Mouse (Mus musculus) fibroblast of lung, adult 2 months (primary cell): ENCODE data around the gene Bnipl.

Experiments used
- DNase-seq: peaks from one replicate; pipeline ENCODE4 v3.0.0-alpha.2; 2011; ENCODE audit warnings: low read depth

Bnipl gene

DNA sequence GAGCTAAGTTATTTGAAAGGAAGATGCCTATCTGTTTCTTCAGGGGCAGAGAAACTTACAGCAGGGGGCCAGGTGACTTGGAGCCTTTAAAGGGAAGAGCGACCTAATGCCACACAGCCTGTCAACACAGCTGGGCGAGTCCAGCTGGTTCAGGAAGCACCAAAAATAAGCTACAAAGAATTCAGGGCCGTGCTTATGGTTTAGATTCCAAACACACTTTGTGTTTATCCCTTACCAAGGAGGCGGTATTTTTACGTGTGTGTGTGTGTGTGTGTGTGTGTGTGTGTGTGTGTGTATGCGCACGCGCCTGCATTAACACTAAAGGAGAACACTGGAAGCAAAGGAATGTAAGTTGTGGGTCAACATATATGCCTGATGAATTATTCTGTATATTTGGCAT, 29.8 kb upstream of the Bnipl start:
- no peak for DNase-seq

DNA sequence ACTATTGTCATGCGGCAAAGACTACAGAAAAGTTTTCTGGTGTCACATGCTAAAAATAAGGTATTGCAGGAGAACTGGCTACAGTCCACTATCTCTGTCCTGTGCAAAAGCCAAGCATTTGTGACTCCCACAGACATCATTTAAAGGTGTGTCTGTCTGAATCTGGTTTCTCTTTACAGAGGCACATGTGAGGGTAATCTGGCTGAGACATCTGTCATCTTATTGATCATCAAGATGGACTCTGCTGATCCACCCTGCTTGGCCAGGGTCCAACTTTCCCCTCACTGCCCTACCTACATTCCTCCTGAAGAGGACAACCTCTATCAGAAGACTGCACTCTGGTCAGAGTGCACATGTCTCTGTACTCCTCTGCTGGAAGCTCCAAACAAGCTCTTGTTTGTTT, 26.2 kb upstream of the Bnipl start:
- DNase-seq: no peak

DNA sequence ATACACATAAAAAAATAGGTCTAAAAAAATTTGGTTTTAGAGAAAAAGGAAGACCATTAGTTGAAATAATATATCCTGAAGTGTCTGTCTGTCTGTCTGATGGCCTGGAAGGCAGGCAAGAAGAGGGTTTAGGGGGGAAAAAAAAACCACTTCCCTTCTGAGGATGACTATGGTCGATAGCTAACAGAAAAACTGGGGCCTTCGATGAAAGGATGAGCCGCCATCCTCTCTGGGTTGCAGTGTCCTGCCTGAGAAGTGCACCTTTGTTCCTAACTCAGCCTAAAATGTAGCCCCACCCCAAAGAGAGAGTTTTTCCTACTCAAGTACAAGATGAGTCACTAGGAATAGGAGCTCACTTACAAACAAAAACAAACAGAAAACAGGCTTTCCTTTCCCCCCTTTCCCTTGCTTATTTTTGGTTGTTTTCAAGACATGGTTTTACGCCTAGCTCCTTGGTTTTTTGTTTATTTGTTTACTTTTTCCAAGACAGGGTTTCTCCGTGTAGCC, 25.5 kb upstream of the Bnipl start:
- DNase-seq: no peak

DNA sequence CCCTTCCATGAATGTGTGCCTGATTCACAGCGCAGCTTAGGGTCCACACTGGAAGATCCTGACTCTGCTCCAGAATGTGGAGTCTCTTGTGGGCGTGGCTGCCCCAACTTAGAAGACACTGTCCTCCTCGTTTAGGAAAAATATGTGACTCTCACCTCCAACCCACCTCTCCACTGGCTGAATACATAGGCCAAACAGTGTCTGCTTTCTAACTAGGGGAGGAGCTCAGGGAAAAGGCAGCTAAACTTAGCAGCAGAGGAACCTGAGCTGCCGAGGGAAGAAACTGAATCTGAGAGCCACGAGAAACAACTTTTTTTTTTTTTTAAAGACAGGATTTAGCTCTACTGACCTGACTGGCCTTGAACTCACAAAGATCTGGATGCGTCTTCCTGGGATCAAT, 24.2 kb upstream of the Bnipl start:
- DNase-seq: no peak

DNA sequence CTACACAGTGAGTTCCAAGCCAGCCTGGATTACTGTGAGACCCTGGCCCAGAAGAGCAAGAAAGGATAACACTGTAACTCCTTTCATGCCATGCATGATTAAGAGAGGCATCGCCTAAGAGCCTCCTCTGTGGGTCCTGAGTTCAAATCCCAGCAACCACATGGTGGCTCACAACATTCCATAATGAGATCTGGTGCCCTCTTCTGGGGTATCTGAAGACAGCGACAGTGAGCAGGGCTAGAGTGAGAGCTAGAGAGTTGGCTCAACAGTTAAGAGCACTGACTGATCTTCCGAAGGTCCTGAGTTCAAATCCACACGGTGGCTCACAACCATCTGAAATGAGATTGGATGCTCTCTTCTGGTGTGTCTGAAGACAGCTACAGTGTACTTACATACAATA, 23.5 kb upstream of the Bnipl start:
- DNase-seq: no peak

DNA sequence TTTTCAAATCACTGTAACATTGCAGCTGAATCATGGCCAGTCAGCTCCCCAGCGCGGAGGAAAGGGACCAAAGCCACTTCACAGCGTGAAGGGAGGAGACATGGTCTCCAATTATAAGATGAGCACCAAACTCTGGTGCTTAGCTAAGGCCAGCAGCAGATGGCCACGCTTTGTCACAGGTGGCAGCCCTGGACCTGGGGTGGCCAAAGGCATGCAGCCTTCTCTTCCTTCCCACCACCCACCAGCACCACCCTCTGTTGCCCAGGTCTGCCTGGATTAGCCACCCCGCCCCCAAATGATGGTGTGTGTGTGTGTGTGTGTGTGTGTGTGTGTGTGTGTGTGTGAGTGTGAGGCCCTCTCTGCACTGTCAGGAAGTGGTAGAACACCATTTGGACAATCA, 22.5 kb upstream of the Bnipl start:
- no peak for DNase-seq

DNA sequence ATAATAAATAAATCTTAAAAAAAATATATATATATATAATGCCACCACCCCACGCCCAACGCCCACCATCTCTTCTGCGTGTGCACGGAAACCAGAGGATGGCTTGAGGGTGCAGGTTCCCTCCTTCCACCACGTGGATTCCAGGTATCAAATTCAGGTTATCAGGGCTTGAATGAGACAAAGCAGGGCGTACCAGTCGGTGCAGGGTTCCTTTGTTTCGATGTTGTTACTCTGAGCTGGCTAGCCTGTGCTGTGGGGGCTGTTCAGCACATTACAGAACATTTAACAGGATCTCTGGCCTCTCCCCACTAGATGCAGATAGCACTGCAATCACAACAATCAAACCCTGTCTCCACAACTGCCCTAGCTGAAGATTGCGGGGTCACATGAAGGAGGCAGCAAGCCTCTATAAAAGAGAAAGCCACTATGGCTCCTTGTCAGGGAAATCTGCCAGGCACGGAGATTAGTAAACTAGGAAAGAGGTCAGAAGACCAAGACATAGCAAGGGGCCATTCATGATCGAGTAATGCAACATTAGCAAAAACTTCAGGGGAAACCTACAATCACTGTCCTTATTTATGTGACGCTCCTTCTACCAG, 19.9 kb upstream of the Bnipl start:
- no peak for DNase-seq

DNA sequence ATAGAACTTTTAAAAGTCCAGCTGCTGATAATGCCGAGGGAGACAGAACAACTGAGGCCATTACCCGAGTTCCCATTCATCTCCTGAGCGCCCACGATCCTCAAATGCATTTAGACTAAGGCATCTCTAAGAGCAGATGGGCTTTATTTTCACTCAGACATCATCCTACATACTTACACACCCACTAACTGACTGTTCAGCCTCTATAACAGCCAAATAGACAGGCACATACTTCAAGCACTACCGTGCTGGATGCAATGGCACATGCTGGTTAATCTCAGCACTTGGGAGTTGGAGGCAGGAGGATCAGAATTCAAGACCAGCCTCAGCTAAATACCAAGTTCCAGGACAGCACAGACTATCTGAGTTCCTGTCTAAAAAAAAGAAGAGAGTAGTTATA, 18.8 kb upstream of the Bnipl start:
- no peak for DNase-seq

DNA sequence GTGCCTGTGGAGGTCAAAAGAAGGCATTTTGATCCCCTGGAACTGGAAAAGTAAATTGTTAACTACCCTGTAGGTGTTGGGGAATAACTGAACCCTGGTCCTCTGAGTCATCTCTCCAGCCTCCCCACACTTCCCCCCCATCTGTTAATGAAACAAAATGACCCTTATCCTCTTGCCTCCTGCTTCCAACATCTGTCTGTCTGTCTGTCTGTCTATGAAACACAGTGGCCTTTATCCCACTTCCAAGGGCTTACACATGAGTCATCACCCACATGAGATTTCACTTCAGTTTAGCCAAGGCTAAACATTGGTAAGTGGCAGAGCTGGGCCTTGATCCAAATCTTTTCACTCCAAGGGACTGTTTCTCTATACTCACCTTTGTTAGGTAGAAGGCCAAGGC, 16.9 kb upstream of the Bnipl start:
- peak; percentile 77 for DNase-seq

DNA sequence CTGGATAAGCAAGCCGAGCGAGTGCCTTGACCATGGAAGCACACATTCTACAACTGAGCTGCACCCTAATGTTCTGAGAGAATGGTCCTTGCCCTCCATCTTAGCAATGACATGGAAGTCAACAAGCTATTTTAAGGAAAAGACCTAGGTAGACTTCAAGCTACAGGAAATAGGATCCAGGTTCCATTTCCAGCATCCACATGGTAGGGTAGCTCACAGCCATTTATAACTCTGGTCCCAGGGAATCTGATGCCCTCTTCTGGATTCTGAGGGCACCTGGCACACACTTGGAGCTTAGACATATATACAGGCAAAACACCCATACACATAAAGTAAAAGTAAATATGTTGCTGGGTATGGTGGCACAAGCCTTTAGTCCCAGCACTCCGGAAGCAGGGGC, 15.1 kb upstream of the Bnipl start:
- DNase-seq: no peak

DNA sequence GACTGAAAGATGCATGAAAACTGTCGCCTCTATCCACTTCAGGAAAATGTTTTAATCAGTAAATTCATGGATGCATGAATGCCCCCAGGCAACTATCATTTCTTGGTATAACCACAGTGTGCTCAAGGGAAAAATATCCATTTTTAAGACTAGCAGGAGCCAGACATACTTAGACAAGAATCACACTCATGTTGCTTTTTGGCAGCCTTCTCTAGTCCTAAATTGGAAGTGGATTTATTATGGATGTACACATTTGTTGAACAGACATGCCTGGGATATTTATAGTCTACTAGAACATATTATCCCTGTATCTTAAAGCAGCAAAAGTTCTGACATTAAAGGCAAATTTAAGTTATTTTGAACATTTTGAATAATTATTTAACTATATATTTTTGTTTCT, 13.7 kb upstream of the Bnipl start:
- DNase-seq: no peak

DNA sequence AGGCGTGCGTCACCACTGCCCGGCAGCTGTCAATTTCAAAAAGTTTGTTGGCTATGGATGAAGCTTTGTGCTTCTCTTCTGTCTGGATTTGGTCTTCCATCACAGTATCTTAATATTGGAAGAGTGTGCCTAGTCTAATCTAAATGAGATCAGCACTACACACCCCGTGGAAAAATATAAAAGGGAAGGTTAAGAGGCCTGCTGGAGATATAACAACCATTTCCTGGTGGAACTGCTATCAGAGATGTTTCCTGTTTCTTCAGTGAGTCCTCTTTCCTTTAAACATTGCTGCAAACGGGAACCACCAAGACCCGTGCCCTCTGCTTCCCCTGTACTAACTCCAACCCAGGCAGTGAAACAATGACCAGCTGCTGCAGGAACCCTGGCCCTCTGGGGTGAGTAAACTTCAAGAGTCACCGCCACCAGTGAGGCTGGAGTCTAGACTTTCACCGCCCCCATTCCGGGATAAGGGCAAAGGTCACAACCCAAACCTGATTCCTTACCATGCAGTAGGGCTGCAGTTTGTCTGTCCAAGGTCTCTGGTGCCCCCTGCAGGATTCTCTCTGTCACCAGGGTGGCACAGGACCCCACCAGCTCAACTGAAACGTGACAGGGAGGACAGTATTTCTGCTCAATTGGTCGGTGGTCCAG, 12.2 kb upstream of the Bnipl start:
- no peak for DNase-seq

DNA sequence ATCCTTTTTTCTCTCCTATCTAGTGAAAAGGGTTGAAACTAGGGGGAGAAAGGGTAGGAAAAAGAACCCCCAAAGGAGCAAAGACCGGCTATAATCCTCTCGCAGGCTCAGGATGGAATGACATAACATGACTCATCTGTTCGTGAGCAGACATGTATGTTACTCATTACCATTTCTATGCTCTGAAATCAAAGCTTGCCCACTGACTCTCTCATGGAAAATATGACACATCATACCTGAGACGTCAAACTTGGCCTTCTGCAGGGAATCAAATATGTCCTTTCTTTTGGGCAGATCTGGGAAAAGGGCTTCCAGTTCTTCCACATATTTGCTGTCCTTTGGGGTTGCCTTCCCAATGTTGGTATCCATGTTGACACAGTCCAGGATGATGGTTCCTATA, 11.0 kb upstream of the Bnipl start:
- no peak for DNase-seq

DNA sequence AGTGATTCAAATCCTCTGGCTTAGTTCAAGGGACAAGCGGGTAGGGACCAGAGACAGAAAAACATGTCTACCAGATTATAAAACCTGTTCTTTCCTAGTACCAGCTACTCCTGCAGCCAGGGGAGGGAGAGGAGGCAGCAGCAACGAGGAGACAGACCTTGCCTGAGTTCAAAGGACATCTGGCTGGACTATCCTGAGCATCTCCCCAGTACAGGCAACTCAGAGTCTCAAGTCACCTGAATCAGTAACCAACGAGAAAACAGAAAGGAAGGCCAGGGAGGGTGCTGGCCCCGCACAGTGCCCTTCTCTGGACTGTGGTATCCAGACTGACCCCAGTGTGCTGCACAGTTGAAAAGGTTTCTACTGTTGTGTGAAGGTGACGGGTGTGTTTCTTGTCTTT, 5.9 kb upstream of the Bnipl start:
- no peak for DNase-seq

DNA sequence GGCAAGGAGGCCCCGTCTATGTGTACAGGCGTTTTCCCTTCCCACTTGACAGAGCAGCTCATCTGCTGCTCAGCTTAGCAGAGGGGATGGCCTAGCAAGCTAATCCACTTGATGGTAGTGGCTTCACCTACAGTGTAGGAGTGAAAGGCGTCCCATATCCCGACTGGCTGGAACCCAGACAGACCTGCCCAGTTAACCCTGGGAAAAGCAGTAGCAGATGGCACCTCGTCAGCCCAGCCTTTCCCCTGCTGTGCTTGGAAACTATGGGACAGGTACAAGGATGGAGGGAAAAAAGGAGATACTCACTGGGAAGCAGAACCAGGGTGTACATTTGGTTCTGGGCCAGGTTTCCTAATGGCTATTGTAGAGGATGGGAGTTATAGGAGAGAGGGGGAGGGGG, 632 bp downstream of the Bnipl start:
- no peak for DNase-seq

DNA sequence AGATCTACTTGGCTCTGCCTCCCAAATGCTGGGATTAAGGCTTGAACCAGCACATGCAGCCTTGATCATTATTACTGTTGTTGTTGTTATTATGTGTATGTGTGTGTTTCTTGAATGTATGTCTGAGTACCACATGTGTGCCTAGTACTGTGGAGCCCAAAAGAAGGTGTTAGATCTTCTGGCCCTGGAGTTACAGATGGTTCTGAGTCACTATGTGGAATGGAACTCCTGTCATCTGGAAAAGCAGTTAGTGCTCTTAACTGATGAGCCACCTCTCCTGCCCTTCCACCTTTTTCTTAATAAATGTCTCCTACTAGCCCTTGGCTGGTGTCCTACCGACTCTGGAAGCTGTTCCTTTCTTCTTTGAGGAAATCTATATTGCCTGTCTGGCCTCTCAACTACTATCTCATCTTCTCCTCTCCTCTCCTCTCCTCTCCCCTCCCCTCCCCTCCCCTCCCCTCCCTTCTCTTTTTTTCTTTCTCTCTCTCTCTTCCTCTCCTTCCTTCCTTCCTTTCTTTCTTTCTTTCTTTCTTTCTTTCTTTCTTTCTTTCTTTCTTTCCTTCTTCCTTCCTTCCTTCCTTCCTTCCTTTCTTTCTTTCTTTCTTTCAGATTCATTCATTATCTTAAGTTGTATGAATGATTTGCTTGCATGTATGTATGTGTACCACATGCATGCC, 3.2 kb downstream of the Bnipl start:
- no peak for DNase-seq

DNA sequence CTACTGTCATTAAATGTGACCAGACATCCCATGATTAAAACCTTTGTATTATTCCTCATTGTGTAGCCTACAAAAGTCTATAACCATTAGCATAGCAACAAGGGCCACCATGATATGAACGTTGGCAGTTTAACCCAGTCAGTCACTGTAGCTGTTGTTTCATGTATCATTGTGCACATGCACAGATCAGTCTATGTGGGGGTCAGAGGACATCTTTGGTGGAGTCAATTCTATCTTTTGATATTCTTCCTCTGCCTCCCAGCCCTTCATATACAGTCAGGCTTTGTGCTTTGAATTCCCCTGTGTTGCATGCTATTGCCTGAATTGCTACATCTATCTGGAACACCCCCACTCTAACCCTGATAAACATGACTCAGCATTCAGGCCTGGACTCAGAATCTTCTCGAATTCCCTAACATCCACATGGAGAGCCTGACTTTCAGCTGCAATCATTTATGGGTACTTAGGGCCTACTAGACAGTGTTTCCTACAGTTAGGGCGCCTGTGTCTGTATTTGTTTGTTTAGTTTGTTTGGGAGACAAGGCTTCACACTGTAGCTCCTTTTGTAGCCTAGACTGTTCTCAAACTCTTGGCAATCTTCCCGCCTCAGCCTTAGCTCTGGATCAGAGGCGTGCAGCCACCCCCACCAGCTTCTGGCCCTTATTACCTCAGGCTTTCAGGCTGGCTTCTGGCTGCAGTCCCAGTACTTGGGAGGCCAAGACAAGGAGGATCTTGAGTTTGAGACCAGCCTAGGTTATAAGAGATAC, 4.3 kb downstream of the Bnipl start:
- DNase-seq: peak; percentile 84

DNA sequence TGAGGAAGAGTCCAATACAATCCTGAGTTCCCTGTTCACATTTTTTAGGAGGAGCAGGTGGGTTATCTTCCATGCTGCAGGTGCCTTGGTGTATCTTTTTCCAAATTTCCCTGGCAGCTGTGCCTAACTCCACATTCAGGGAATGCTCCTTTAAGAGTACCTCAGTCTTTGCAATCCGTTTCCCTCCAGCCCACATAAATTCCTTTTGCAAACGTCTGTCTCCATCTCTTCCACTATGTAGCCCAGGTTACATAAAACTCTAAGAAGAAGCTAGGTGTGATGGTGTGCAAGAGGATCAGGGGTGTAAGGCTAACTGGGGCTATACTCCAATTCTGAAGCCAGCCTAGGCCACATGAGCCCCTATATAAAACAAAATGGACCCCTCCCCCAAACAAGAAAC, 7.9 kb downstream of the Bnipl start:
- DNase-seq: no peak

DNA sequence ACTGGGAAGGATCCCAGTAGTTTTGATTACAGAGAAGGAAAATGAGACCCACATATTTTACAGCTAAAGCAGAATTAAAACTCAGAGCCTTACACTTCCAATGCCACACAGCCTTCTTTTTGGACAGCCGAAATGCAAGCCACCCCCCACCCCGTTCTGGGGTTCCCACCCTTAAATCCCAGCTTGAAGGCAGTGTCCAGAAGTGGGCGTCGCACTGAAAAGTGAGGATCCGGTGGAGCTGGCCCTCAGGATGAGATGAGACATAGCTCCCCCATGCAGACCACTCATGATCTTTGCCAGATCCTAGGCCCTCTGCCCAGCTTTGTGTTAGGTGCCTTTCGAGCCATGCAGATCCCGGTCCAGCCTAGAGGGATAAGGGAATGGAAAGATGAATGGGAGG, 9.5 kb downstream of the Bnipl start, which contains the start of gene Gm128:
Gene Gm128 (minus strand): TSS at position 101 of the 400 bp plus-strand sequence.
- DNase-seq: no peak

DNA sequence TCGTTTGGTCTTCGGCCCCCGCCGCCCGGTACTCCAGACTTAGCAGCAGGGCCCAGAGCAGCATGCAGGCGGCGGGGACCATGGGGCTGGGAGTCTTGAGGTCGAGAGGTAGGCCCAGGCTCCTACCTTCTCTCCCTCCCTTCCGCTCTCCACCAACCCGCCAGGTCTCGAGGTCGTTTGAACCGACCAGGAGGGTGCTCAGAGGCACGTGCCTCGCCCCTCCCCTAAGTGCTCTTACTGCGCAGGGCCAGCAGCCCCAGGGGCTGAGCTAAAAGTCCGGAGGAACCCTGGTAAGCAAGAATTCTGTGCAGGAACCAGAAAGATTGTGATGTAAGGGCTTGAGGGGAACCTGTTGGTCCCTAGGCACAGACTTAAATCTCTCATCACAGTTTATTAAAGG, 10.1 kb downstream of the Bnipl start:
- DNase-seq: no peak

DNA sequence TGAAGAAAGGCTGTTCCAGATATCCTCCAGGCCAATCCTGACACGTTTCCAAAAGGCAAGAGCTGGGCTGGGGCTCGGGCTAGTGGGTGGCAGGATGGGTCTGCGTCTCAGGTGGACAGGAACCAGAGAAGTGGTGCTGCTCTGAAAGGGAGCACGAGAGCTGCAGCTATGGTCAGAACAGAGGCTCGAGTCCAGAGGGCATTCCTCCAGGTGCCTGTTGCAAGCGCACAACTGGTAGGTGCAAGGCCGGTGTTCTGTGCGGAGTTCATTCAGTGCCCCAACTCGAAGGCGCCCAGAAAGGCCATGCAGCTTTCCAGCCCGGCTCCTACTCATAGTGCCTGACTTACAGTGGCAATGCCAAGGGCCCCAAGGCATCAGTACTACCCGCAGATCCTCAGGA, 11.0 kb downstream of the Bnipl start:
- no peak for DNase-seq

DNA sequence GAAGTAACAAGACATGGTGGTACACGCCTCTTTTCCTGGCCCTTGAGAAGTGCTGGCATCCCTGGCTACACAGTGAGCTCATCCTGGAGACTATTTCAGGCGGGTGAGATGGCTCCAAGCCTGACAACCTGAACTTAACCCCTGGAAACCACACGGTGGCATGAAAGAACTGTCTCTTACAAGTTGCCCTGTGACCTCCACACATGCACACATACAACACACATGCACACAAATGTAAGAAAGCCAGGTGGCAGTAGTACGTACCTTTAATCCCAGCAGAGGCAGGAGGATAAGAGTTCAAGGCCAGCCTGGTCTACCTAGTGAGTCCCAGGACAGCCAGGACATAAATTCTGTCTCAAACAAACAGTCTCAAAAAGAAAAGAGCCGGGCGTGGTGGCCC, 12.0 kb downstream of the Bnipl start:
- DNase-seq: no peak
